Mouse (Mus musculus) lung, adult 2 months (tissue): ENCODE results near the gene Spindoc. TPM values are rescaled to one million over a fixed set of nuclear protein-coding genes. Genes with fewer than 3 reads are reported as not detected.
"Not testable (repeated sequence)": the region's sequence is repeated elsewhere in the genome, so short reads cannot be mapped to it uniquely, and the experiment has no call there.

Experiments used
- DNase-seq: peaks from one replicate; pipeline ENCODE4 v3.0.0; 2022
- H3K4me1 ChIP-seq: fragments of 200-500 bp; 2 replicates; pipeline ENCODE4 v1.6.1; 2011; ENCODE audit warnings: low read length; ENCODE audit not compliant: control insufficient read depth, insufficient read depth
- H3K4me3 ChIP-seq: fragments of 200-500 bp; replicated peaks from 2 replicates; pipeline ENCODE3; 2011; ENCODE audit warnings: low read depth, mild to moderate bottlenecking, control low read depth, low read length; ENCODE audit errors: extremely low read depth
- CTCF ChIP-seq: fragments of 200-500 bp; IDR thresholded peaks from 2 replicates; pipeline ENCODE4 v1.5.1; 2011; ENCODE audit warnings: mild to moderate bottlenecking, low read length, control low read depth; ENCODE audit not compliant: insufficient read depth
- POLR2A ChIP-seq: fragments of 200-500 bp; IDR thresholded peaks from 2 replicates; pipeline ENCODE4 v1.6.1; 2011; ENCODE audit warnings: low read depth, mild to moderate bottlenecking, control low read depth, low read length, borderline replicate concordance; ENCODE audit errors: extremely low read depth
- WGBS: fragments of 180-500 bp; shearing (Covaris S2); methylation state at CpG from one replicate; pipeline ENCODE4 v1.1.7; 2018; 5-methylcytosine and 5-hydroxymethylcytosine counted together
- polyA plus RNA-seq: library from polyadenylated mRNA; depleted of rRNA; stranded (reverse); fragments of >200 nt; gene quantifications from 2 replicates; pipeline ENCODE4 v1.2.3, GENCODE M21; 2012

Spindoc gene
- polyA plus RNA-seq, 1 experiment = 19.0 TPM

DNA sequence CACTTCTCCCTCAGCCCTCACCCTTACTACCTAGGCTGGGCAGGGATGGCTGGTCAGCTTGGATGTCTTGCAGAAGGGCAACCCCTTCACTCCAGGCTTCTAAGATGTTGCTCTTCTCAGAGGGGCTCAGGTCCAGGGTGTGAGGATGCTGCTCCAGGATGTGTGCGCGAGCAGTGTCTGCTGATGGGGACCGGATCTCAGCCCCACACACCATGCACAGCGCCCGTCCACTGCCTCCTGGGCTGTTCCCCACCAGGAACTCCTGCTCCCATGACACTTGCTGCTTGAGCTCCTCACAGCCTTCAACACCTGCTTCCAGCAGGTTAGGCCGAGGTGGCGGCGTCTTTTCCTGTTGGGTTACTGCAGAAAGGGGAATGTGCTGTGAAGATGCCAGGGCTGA is 8.3 kb downstream of the Spindoc start:
- TF ChIP-seq POLR2A (no peak), CTCF (no peak)

DNA sequence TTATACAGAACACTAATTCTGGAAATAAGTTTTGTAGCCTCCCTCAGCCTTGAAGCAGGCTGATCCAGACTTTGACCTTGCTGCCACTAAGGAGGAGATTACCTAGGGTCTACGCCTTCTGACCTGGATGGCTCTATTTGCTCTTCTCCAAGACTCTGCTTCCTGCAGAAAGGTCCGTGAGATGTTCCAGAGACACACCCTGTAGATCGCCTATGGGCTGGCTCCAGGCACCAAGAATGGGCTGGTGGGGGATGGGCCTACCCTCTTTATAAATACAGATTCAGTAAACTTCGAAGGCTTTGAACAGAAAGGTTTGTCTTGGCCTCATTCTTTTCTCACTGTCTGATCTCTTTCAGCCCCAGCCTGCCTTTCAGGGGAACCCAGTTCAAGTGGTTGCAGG is 13.3 kb downstream of the Spindoc start:
- 66% methylated on average over 4 of the region's 4 CpGs for WGBS
- not testable (repeated sequence) for H3K4me3 ChIP-seq, DNase-seq, H3K4me1 ChIP-seq

More for the DNA sequence above, 8.3 kb downstream of the Spindoc start:
- no peak for DNase-seq
- H3K4me3 ChIP-seq = no peak overlapping the region
- WGBS = 93% methylated on average over 8 of the region's 8 CpGs
- no peaks in the 10 kb centered on the region; the same call in 1 of the 2 replicates for H3K4me1 ChIP-seq

DNA sequence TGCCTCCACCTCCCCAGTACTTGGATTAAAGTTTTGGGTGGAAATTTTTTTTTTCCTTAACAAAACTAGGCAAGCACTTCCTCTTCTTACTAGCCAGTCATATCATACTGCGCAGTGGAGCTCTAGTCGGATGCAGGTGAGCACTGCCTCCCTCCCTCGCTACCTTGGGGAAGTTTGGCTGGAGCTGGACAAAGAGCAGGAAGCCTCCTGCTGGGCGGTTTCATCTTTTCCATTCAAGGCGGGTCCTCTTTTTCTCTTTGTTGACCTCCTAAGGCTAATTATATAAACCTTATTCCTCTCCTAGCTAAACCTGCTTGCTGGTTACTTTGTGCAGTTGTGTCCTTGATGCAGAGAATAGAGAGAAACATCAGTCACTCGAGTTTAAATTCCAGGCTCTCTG is 29.2 kb downstream of the Spindoc start:
- Histone ChIP-seq H3K4me3 (no peak overlapping the region), H3K4me1 (no peaks in the 10 kb centered on the region)
- DNase-seq = no peak
- WGBS = 46% methylated on average over 6 of the region's 6 CpGs
- TF ChIP-seq CTCF = no peak
- TF ChIP-seq POLR2A = no peak

DNA sequence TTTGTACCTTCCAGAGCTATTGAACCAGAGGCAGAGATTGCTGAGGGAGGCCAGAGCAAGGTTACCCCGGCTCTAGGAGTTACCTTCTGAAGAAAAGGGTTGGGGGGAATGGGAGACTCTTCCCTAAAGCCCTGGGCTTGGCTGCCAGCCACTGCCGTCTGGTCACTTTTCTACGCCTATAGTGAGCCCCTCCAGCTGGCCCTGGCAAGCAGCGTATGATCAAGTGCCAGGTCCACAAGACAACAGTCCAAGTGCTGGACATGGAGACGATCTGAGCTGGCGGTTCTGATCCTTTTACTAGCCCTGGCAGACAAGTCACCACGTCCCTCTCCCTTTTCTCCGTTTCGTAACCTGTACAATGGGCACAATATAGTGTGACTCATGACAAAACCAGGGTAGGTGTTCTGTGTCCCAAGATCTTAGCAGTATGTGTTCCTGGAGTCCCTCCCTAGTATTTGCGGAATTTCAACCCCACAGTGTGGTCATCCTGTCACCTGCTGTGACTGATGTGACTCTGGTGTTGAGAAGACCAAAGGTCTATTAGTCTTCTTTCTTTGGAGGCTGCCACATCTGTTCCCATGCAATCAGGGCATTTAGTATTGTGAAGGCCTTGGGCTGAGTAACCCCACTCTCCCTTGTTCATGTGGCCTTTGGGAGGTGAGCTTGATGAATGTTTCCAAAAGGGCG is 29.8 kb downstream of the Spindoc start:
- 74% methylated on average over 11 of the region's 11 CpGs for WGBS
- H3K4me1 ChIP-seq = no peaks in the 10 kb centered on the region
- H3K4me3 ChIP-seq = no peak overlapping the region
- TF ChIP-seq CTCF (no peak), POLR2A (no peak)
- no peak for DNase-seq

DNA sequence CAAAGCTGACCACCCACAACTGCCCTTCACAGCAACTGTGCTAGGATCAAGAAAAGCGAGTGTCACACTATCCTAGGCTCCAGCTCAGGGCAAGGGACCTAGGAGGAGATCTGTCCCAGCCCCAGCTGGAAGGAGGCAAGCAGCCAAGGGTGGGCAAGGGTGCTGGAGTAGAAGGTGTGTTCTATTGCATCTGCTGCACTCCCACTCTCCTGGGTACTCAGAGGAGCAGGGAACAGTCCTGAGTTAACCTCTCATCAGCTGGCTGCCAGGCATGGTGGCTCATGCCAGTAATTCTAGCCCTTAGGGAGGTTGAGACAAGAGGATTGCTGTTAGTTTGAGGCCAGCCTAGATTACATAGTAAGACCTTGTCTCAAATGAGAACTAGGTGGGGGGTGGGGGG is 32.8 kb downstream of the Spindoc start:
- Histone ChIP-seq H3K4me1 (no peaks in the 10 kb centered on the region), H3K4me3 (no peak overlapping the region)
- DNase-seq = no peak
- TF ChIP-seq CTCF (no peak), POLR2A (no peak)
- 71% methylated on average over 1 of the region's 1 CpGs for WGBS

DNA sequence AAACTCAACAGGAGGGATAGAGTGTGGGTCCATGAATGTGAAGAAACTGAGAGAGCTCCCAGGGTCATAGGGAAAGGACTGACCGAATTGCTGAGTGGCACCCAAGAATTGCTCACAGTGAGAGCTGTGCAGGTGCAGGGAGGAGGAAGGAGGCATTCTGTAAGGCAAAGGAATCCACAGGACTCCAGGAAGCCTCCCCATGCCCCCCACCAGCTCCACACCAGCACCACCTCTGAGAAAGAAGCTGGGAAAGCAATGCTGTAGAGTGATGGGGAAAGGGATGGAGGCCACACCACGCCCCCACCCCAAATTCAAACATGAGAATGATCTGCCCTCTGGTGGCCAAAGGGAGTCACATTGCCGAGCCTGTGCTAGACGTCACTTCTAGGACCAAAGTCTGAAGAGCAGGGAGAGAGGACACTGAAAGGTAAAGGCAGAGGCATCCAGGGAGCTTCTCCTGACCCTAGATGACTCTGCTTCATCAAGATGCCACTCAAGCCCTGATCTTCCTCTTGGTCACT is 37.5 kb downstream of the Spindoc start:
- peak; percentile 38 for DNase-seq
- TF ChIP-seq CTCF = peak; percentile 74
- no peak for TF ChIP-seq POLR2A
- Histone ChIP-seq H3K4me1 (peaks cover 3% of the 10 kb centered on the region; the same call in 1 of the 2 replicates), H3K4me3 (no peak overlapping the region)
- 20% methylated on average over 4 of the region's 4 CpGs for WGBS

DNA sequence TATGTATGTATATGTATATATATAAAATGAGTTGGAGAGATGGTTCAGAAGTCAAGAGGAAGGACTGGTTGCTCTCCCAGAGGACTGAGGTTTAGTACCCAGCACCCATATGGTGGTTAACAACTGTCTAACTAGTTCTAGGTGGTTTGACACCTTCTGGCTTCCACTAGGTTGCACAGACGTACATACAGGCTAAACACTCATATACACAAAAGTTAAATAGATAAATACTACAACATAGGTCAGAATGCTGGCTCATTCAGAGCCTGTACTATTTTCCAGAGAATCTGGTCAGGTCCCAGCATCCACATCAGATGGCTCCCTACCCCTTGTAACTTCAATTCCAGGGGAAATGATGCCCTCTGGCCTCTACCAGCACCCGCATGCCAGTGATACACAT is 40.1 kb downstream of the Spindoc start:
- no peak for DNase-seq
- H3K4me1 ChIP-seq = peaks cover 20% of the 10 kb centered on the region
- TF ChIP-seq POLR2A (no peak), CTCF (no peak)
- no peak overlapping the region for H3K4me3 ChIP-seq
- 77% methylated on average over 2 of the region's 2 CpGs for WGBS

DNA sequence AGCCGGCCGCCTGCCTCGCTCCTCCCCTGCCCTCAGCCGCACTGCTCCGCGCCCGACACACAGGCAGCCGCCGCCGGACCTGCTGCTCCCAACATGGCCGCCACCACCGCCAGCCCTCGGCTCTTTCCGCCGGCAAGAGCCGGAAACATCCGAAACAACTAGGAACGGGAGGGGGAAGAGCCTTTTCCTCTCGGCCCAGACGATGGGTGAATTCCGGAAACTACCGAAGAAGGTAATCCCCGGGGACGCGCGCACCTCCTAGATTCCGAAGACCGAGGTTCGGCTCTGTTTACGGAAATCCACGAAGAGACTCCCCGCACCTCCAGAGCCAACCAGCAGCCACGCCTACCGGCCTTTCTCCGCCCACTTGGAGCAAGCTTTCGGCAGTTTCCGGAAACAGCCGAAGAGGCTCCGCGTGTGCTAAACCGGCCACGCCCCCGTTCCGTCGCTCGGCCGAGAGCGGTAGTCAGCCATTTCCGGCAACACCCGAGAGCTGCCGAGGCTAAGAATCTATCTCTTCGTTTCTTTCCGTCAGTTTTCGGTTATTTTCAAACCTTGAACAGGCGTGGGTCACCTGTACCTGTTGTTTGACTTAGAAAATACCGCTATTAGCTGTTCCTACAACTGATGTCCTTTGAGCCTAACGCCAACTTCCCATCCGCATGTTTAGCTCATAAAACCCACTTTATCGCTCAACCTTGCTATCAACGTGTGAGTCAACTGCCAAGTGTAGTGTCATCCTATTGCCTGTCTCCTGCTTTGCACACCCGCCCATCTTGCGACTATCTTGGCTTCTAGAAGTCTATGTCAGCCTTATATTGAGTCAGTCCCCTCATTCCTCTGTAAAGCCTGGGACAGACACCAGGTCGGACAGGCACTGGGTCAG is 41.0 kb downstream of the Spindoc start, which contains the start of gene Mark2:
Gene Mark2, minus strand, starts transcription at position 349 of the 886 bp plus-strand sequence.
- DNase-seq = peak; percentile 99
- 1% methylated on average over 63 of the region's 63 CpGs for WGBS
- H3K4me3 ChIP-seq = peak within 1 kb of the TSS; percentile 85
- TF ChIP-seq POLR2A = peak; percentile 58; the same call in 1 of the 2 replicates
- TF ChIP-seq CTCF = no peak
- peaks cover 22% of the 10 kb centered on the region for H3K4me1 ChIP-seq

DNA sequence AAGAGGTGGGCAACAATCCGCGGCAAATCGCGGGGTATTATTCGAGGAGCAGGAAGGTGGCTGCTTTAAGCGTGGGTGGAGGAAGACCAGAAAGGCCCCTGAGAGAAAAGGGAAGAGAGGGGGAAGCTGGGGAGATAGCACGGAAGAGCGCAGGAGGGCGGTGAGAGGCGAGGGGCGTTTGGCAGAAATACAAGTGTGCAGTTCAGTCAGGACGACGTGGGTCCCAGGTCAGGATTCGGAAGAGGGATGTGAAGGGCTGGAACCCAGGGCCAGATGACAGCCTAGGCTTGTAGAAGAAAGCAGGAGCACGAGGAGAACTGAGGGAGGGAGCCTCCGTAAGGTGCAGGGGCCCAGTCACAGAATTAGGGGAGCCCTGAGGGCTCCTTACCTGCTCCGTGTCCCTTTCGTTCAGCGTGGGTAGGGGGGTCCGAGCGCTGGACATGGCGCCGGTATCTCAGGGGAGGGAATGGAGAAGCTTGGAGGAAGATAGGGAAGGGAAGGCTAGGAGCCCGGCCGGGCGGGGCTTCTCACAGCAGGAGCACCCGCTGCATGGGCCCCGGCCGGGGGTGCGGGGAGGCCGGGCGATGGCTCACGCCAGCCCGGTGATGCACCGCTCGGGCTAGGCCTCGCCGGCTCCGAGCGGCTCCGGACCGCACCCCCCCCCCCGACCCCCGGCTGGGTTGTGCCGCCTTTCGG is 41.9 kb downstream of the Spindoc start:
- 1% methylated on average over 46 of the region's 46 CpGs for WGBS
- Histone ChIP-seq H3K4me1 (peaks cover 24% of the 10 kb centered on the region), H3K4me3 (peak overlapping the region; percentile 85)
- no peak for DNase-seq
- no peak for TF ChIP-seq CTCF
- no peak for TF ChIP-seq POLR2A
